Mouse (Mus musculus) gastrocnemius, adult 2 months (tissue): ENCODE results near the gene Pdzd2. TPM values are rescaled to one million over a fixed set of nuclear protein-coding genes. Genes with fewer than 3 reads are reported as not detected.

Experiments
- DNase-seq: peaks from one replicate; pipeline ENCODE4 v3.0.0; 2022
- H3K27ac ChIP-seq: fragments of 200-600 bp; 2 replicates; pipeline ENCODE4 v1.8.1; 2022; ENCODE audit warnings: mild to moderate bottlenecking
- H3K4me3 ChIP-seq: fragments of 200-600 bp; 2 replicates; pipeline ENCODE4 v1.8.1; 2022; ENCODE audit warnings: mild to moderate bottlenecking, moderate library complexity
- CTCF ChIP-seq: fragments of 200-600 bp; IDR thresholded peaks from 2 replicates; pipeline ENCODE4 v1.8.1; 2022; ENCODE audit warnings: antibody characterized with exemption, mild to moderate bottlenecking, moderate library complexity
- intact Hi-C: fragments of 180-260 bp; cut with DNase I; formaldehyde crosslinking; loops from one replicate; pipeline ENCODE4 v1.15.1; 2025
- total RNA-seq, 2 experiments: library from RNA; stranded (reverse); gene quantifications; 2 replicates each; pipeline ENCODE4 v1.2.3; 2021

Pdzd2 gene
- total RNA-seq, 2 experiments from 2014 or later = 17.0 to 23.8 TPM

- intact Hi-C loops = no loop called here
Observed at GRCm38 (mm10) chr15:12623521-12623920, 116.2 kb downstream of the Pdzd2 start.

GRCm38 (mm10) chr15:12622701-12623100 is 117.0 kb downstream of the Pdzd2 start:
- Histone ChIP-seq H3K4me3 (no peak overlapping the region), H3K27ac (peak overlapping the region; percentile 31)
- no peak for DNase-seq
- no peak for TF ChIP-seq CTCF
- intact Hi-C loops = no loop called here

More at GRCm38 (mm10) chr15:12623521-12623920, 116.2 kb downstream of the Pdzd2 start:
- TF ChIP-seq CTCF = no peak
- no peak for DNase-seq
- Histone ChIP-seq H3K4me3 (no peak overlapping the region), H3K27ac (no peak overlapping the region)

GRCm38 (mm10) chr15:12622093-12622643 is 117.6 kb downstream of the Pdzd2 start:
- peak overlapping the region; percentile 48 for H3K27ac ChIP-seq
- peak overlapping the region; percentile 25 for H3K4me3 ChIP-seq
- intact Hi-C loops = no loop called here
- TF ChIP-seq CTCF = no peak
- DNase-seq = no peak

GRCm38 (mm10) chr15:12619273-12619672 is 120.5 kb downstream of the Pdzd2 start:
- no peak overlapping the region for H3K27ac ChIP-seq
- DNase-seq = no peak
- intact Hi-C loops = no loop called here
- TF ChIP-seq CTCF = no peak
- H3K4me3 ChIP-seq = no peak overlapping the region

- no peak for TF ChIP-seq CTCF
- intact Hi-C loops = no loop called here
- H3K27ac ChIP-seq = peak overlapping the region; percentile 54; the same call in 1 of the 2 replicates
- peak overlapping the region; percentile 41 for H3K4me3 ChIP-seq
- DNase-seq = no peak
Observed at GRCm38 (mm10) chr15:12617651-12618050, 122.1 kb downstream of the Pdzd2 start.

GRCm38 (mm10) chr15:12617220-12617619 is 122.5 kb downstream of the Pdzd2 start:
- DNase-seq = peak; percentile 38

GRCm38 (mm10) chr15:12614944-12615878 is 124.5 kb downstream of the Pdzd2 start:
- no peak for TF ChIP-seq CTCF
- DNase-seq = no peak
- no peak overlapping the region for H3K4me3 ChIP-seq
- H3K27ac ChIP-seq = no peak overlapping the region
- intact Hi-C loops = no loop called here

More at GRCm38 (mm10) chr15:12617220-12617619, 122.5 kb downstream of the Pdzd2 start:
- Histone ChIP-seq H3K27ac (peak overlapping the region; percentile 54; the same call in 1 of the 2 replicates), H3K4me3 (peak overlapping the region; percentile 41)
- no peak for TF ChIP-seq CTCF
- intact Hi-C loops = no loop called here

GRCm38 (mm10) chr15:12614011-12614410 is 125.7 kb downstream of the Pdzd2 start:
- intact Hi-C loops = no loop called here
- DNase-seq = no peak
- TF ChIP-seq CTCF = no peak
- Histone ChIP-seq H3K27ac (no peak overlapping the region), H3K4me3 (no peak overlapping the region)

GRCm38 (mm10) chr15:12612944-12613675 is 126.6 kb downstream of the Pdzd2 start:
- no peak for TF ChIP-seq CTCF
- intact Hi-C loops = no loop called here

GRCm38 (mm10) chr15:12608090-12608489 is 131.6 kb downstream of the Pdzd2 start:
- intact Hi-C loops = no loop called here
- no peak for TF ChIP-seq CTCF
- no peak for DNase-seq
- Histone ChIP-seq H3K27ac (no peak overlapping the region), H3K4me3 (no peak overlapping the region)

More at GRCm38 (mm10) chr15:12612944-12613675, 126.6 kb downstream of the Pdzd2 start:
- Histone ChIP-seq H3K4me3 (no peak overlapping the region), H3K27ac (no peak overlapping the region)
- no peak for DNase-seq

GRCm38 (mm10) chr15:12606306-12606705 is 133.4 kb downstream of the Pdzd2 start:
- Histone ChIP-seq H3K27ac (peak overlapping the region; percentile 67; the same call in 1 of the 2 replicates), H3K4me3 (no peak overlapping the region)
- no peak for DNase-seq
- intact Hi-C loops = no loop called here
- no peak for TF ChIP-seq CTCF

GRCm38 (mm10) chr15:12605239-12605993 is 134.3 kb downstream of the Pdzd2 start:
- TF ChIP-seq CTCF = no peak
- no peak for DNase-seq
- intact Hi-C loops = no loop called here
- peak overlapping the region; percentile 67 for H3K27ac ChIP-seq
- no peak overlapping the region for H3K4me3 ChIP-seq
